Mouse (Mus musculus): ENCODE measurements around the gene Endog. TPM values are rescaled to one million over a fixed set of nuclear protein-coding genes. Genes with fewer than 3 reads are reported as not detected.

Gene Endog
- polyA plus RNA-seq, 1 experiment = 16.4 TPM

- H3K4me1 ChIP-seq = peaks cover 54% of the 10 kb centered on the region
- H3K9me3 ChIP-seq = no peaks in the 10 kb centered on the region
- H3K27me3 ChIP-seq (replicated peaks) = peaks cover 11% of the 10 kb centered on the region
- TF ChIP-seq GATA1 (IDR thresholded peaks at IDR 0.05; ENCODE audit: borderline replicate concordance, low read length) = no peak
- TF ChIP-seq FLI1 (IDR thresholded peaks at IDR 0.05; ENCODE audit: low read length) = no peak
- peak overlapping the region; percentile 98 for H3K4me3 ChIP-seq (replicated peaks)
- H3K36me3 ChIP-seq (replicated peaks; ENCODE audit: low read length) = no peaks in the 10 kb centered on the region
Observed at GRCm38 (mm10) chr2:30205255-30205628, 33.9 kb downstream of the Endog start.

- peak within 1 kb of the TSS; percentile 98 for H3K4me3 ChIP-seq (replicated peaks)
- H3K9me3 ChIP-seq = no peaks in the 10 kb centered on the region
- H3K36me3 ChIP-seq (replicated peaks; ENCODE audit: low read length) = no peaks in the 10 kb centered on the region
- TF ChIP-seq GATA1 (IDR thresholded peaks at IDR 0.05; ENCODE audit: borderline replicate concordance, low read length) (no peak), FLI1 (IDR thresholded peaks at IDR 0.05; ENCODE audit: low read length) (peak; percentile 21; the same call in 1 of the 2 replicates)
- H3K4me1 ChIP-seq = peaks cover 54% of the 10 kb centered on the region
- peaks cover 15% of the 10 kb centered on the region for H3K27me3 ChIP-seq (replicated peaks)
Observed at GRCm38 (mm10) chr2:30205629-30206357, 34.5 kb downstream of the Endog start, which contains the start of gene Kyat1. Gene Kyat1 (minus strand): TSS chr2:30205847.

- Histone ChIP-seq H3K27me3 (replicated peaks) (peaks cover 17% of the 10 kb centered on the region), H3K4me1 (peaks cover 51% of the 10 kb centered on the region), H3K36me3 (replicated peaks; ENCODE audit: low read length) (no peaks in the 10 kb centered on the region), H3K4me3 (replicated peaks) (no peak overlapping the region), H3K9me3 (no peaks in the 10 kb centered on the region)
- no peak for TF ChIP-seq FLI1 (IDR thresholded peaks at IDR 0.05; ENCODE audit: low read length)
- TF ChIP-seq GATA1 (IDR thresholded peaks at IDR 0.05; ENCODE audit: borderline replicate concordance, low read length) = no peak
Observed at GRCm38 (mm10) chr2:30207401-30207800, 36.1 kb downstream of the Endog start.

GRCm38 (mm10) chr2:30207886-30208285 is 36.6 kb downstream of the Endog start:
- no peak for TF ChIP-seq FLI1 (IDR thresholded peaks at IDR 0.05; ENCODE audit: low read length)
- TF ChIP-seq GATA1 (IDR thresholded peaks at IDR 0.05; ENCODE audit: borderline replicate concordance, low read length) = no peak
- Histone ChIP-seq H3K4me1 (peaks cover 49% of the 10 kb centered on the region), H3K9me3 (no peaks in the 10 kb centered on the region), H3K36me3 (replicated peaks; ENCODE audit: low read length) (no peaks in the 10 kb centered on the region), H3K27me3 (replicated peaks) (peaks cover 17% of the 10 kb centered on the region), H3K4me3 (replicated peaks) (no peak overlapping the region)

GRCm38 (mm10) chr2:30211408-30212168 is 40.3 kb downstream of the Endog start:
- Histone ChIP-seq H3K27me3 (replicated peaks) (peaks cover 15% of the 10 kb centered on the region), H3K36me3 (replicated peaks; ENCODE audit: low read length) (no peaks in the 10 kb centered on the region)
- TF ChIP-seq GATA1 (IDR thresholded peaks at IDR 0.05; ENCODE audit: borderline replicate concordance, low read length) = no peak

GRCm38 (mm10) chr2:30212169-30212545 is 40.9 kb downstream of the Endog start:
- Histone ChIP-seq H3K4me3 (replicated peaks) (no peak overlapping the region), H3K4me1 (peaks cover 24% of the 10 kb centered on the region), H3K27me3 (replicated peaks) (peaks cover 14% of the 10 kb centered on the region), H3K36me3 (replicated peaks; ENCODE audit: low read length) (no peaks in the 10 kb centered on the region), H3K9me3 (no peaks in the 10 kb centered on the region)
- TF ChIP-seq GATA1 (IDR thresholded peaks at IDR 0.05; ENCODE audit: borderline replicate concordance, low read length) (no peak), FLI1 (IDR thresholded peaks at IDR 0.05; ENCODE audit: low read length) (no peak)

More at GRCm38 (mm10) chr2:30211408-30212168, 40.3 kb downstream of the Endog start:
- Histone ChIP-seq H3K4me1 (peaks cover 30% of the 10 kb centered on the region), H3K9me3 (no peaks in the 10 kb centered on the region), H3K4me3 (replicated peaks) (no peak overlapping the region)

GRCm38 (mm10) chr2:30212951-30213350 is 41.7 kb downstream of the Endog start:
- Histone ChIP-seq H3K36me3 (replicated peaks; ENCODE audit: low read length) (no peaks in the 10 kb centered on the region), H3K9me3 (peaks cover 3% of the 10 kb centered on the region), H3K4me1 (peaks cover 16% of the 10 kb centered on the region), H3K4me3 (replicated peaks) (peak overlapping the region; percentile 69), H3K27me3 (replicated peaks) (peaks cover 11% of the 10 kb centered on the region)
- TF ChIP-seq FLI1 (IDR thresholded peaks at IDR 0.05; ENCODE audit: low read length) = no peak
- TF ChIP-seq GATA1 (IDR thresholded peaks at IDR 0.05; ENCODE audit: borderline replicate concordance, low read length) = no peak

- H3K36me3 ChIP-seq (replicated peaks; ENCODE audit: low read length) = no peaks in the 10 kb centered on the region
- H3K27me3 ChIP-seq (replicated peaks) = peaks cover 6% of the 10 kb centered on the region
- H3K4me1 ChIP-seq = peaks cover 13% of the 10 kb centered on the region
- TF ChIP-seq GATA1 (IDR thresholded peaks at IDR 0.05; ENCODE audit: borderline replicate concordance, low read length) (no peak), FLI1 (IDR thresholded peaks at IDR 0.05; ENCODE audit: low read length) (no peak)
- peaks cover 4% of the 10 kb centered on the region for H3K9me3 ChIP-seq
- H3K4me3 ChIP-seq (replicated peaks) = no peak overlapping the region
Observed at GRCm38 (mm10) chr2:30214745-30215144, 43.5 kb downstream of the Endog start.

GRCm38 (mm10) chr2:30215493-30215892 is 44.2 kb downstream of the Endog start:
- no peaks in the 10 kb centered on the region for H3K36me3 ChIP-seq (replicated peaks; ENCODE audit: low read length)
- TF ChIP-seq FLI1 (IDR thresholded peaks at IDR 0.05; ENCODE audit: low read length) = no peak
- TF ChIP-seq GATA1 (IDR thresholded peaks at IDR 0.05; ENCODE audit: borderline replicate concordance, low read length) = no peak

GRCm38 (mm10) chr2:30216293-30216692 is 45.0 kb downstream of the Endog start:
- H3K27me3 ChIP-seq (replicated peaks) = peaks cover 2% of the 10 kb centered on the region
- H3K4me3 ChIP-seq (replicated peaks) = no peak overlapping the region
- no peaks in the 10 kb centered on the region for H3K36me3 ChIP-seq (replicated peaks; ENCODE audit: low read length)
- H3K4me1 ChIP-seq = peaks cover 13% of the 10 kb centered on the region
- H3K9me3 ChIP-seq = peaks cover 4% of the 10 kb centered on the region
- TF ChIP-seq FLI1 (IDR thresholded peaks at IDR 0.05; ENCODE audit: low read length) (no peak), GATA1 (IDR thresholded peaks at IDR 0.05; ENCODE audit: borderline replicate concordance, low read length) (no peak)

More at GRCm38 (mm10) chr2:30215493-30215892, 44.2 kb downstream of the Endog start:
- Histone ChIP-seq H3K4me3 (replicated peaks) (no peak overlapping the region), H3K27me3 (replicated peaks) (peaks cover 5% of the 10 kb centered on the region), H3K4me1 (peaks cover 13% of the 10 kb centered on the region), H3K9me3 (peaks cover 4% of the 10 kb centered on the region)

Other genes with a start within 250 kb of the Endog start
- gene Gle1, start 236.1 kb upstream of the Endog start, polyA plus RNA-seq (2012; ENCODE audit: insufficient read depth, low replicate concordance) = 8.3 and 30.4 TPM in 2 replicates
- 4.4 and 63.0 TPM in 2 replicates for gene Sptan1, start 205.9 kb upstream of the Endog start, polyA plus RNA-seq (2012; ENCODE audit: insufficient read depth, low replicate concordance)
- gene Wdr34, start 122.6 kb upstream of the Endog start, polyA plus RNA-seq (2012; ENCODE audit: insufficient read depth, low replicate concordance) = 11.7 and 12.4 TPM in 2 replicates
- gene Set, start 114.1 kb upstream of the Endog start, polyA plus RNA-seq (2012; ENCODE audit: insufficient read depth, low replicate concordance) = 207 and 239 TPM in 2 replicates
- gene Pkn3, start 93.8 kb upstream of the Endog start, polyA plus RNA-seq (2012; ENCODE audit: insufficient read depth, low replicate concordance) = 19.4 and 62.2 TPM in 2 replicates
- 58.2 and 66.6 TPM in 2 replicates for gene Zdhhc12, start 77.8 kb upstream of the Endog start, polyA plus RNA-seq (2012; ENCODE audit: insufficient read depth, low replicate concordance)
- gene Zer1, start 46.9 kb upstream of the Endog start, polyA plus RNA-seq (2012; ENCODE audit: insufficient read depth, low replicate concordance) = 12.2 and 20.0 TPM in 2 replicates
- gene Tbc1d13, start 37.7 kb upstream of the Endog start, polyA plus RNA-seq (2012; ENCODE audit: insufficient read depth, low replicate concordance) = 18.0 and 28.7 TPM in 2 replicates
- gene Spout1, start 7.0 kb downstream of the Endog start, polyA plus RNA-seq (2012; ENCODE audit: insufficient read depth, low replicate concordance) = 19.0 and 20.8 TPM in 2 replicates
- 7.7 TPM in 1 of 2 replicates, not detected in the other for gene Kyat1, start 34.4 kb downstream of the Endog start, polyA plus RNA-seq (2012; ENCODE audit: insufficient read depth, low replicate concordance)
- gene Lrrc8a, start 66.2 kb downstream of the Endog start, polyA plus RNA-seq (2012; ENCODE audit: insufficient read depth, low replicate concordance) = 2.7 and 5.1 TPM in 2 replicates
- 3.3 and 6.4 TPM in 2 replicates for gene Gm28035, start 69.1 kb downstream of the Endog start, polyA plus RNA-seq (2012; ENCODE audit: insufficient read depth, low replicate concordance)
- 6.7 and 11.3 TPM in 2 replicates for gene Phyhd1, start 94.7 kb downstream of the Endog start, polyA plus RNA-seq (2012; ENCODE audit: insufficient read depth, low replicate concordance)
- gene Gm28038, start 109.5 kb downstream of the Endog start, polyA plus RNA-seq (2012; ENCODE audit: insufficient read depth, low replicate concordance) = not detected in 2 replicates
- 1.9 and 7.1 TPM in 2 replicates for gene Dolk, start 114.8 kb downstream of the Endog start, polyA plus RNA-seq (2012; ENCODE audit: insufficient read depth, low replicate concordance)
- 72.2 and 120 TPM in 2 replicates for gene Nup188, start 114.9 kb downstream of the Endog start, polyA plus RNA-seq (2012; ENCODE audit: insufficient read depth, low replicate concordance)
- gene Sh3glb2, start 187.8 kb downstream of the Endog start, polyA plus RNA-seq (2012; ENCODE audit: insufficient read depth, low replicate concordance) = 45.5 and 81.3 TPM in 2 replicates
- 7.8 and 15.0 TPM in 2 replicates for gene Miga2, start 192.7 kb downstream of the Endog start, polyA plus RNA-seq (2012; ENCODE audit: insufficient read depth, low replicate concordance)
- 24.4 and 42.0 TPM in 2 replicates for gene Dolpp1, start 220.8 kb downstream of the Endog start, polyA plus RNA-seq (2012; ENCODE audit: insufficient read depth, low replicate concordance)
- 55.0 and 64.0 TPM in 2 replicates for gene Crat, start 244.3 kb downstream of the Endog start, polyA plus RNA-seq (2012; ENCODE audit: insufficient read depth, low replicate concordance)
- gene Ptpa, start 244.5 kb downstream of the Endog start, polyA plus RNA-seq (2012; ENCODE audit: insufficient read depth, low replicate concordance) = 473 and 551 TPM in 2 replicates

Data from megakaryocyte, embryonic 14.5 days (primary cell).